Mouse (Mus musculus) CH12.LX (cell line): ENCODE data around the gene Fam98a. TPM values are rescaled to one million over a fixed set of nuclear protein-coding genes. Genes with fewer than 3 reads are reported as not detected.

Experiments
- DNase-seq: peaks from one replicate; pipeline ENCODE4 v3.0.0-alpha.2; 2013; ENCODE audit errors: extremely low read depth
- H3K27ac ChIP-seq: 2 replicates; pipeline ENCODE4 v1.5.1; 2012; ENCODE audit warnings: low read depth, mild to moderate bottlenecking, control low read depth, moderate library complexity; ENCODE audit not compliant: insufficient read depth
- H3K27me3 ChIP-seq: replicated peaks from 2 replicates; pipeline ENCODE3; 2012; ENCODE audit warnings: inconsistent platforms
- H3K36me3 ChIP-seq, 2 experiments: replicated peaks in 1 of 2; 2 replicates each; pipeline versions ENCODE3 to v1.6.1; 2012; ENCODE audit warnings: inconsistent platforms in 1 of 2, low read length in 1 of 2, mild to moderate bottlenecking in 1 of 2, mixed read lengths in 1 of 2, moderate library complexity in 1 of 2; ENCODE audit not compliant: control insufficient read depth in 1 of 2, insufficient read depth in 1 of 2
- H3K4me1 ChIP-seq, 2 experiments: 2 replicates each; pipeline ENCODE4 v1.6.1; 2012; ENCODE audit warnings: inconsistent platforms in 1 of 2, moderate library complexity in 1 of 2; ENCODE audit not compliant: insufficient read depth in 2 of 2, control insufficient read depth in 1 of 2
- H3K4me2 ChIP-seq: 2 replicates; pipeline ENCODE4 v1.6.1; 2012; ENCODE audit warnings: low read depth, mild to moderate bottlenecking, control low read depth; ENCODE audit not compliant: poor library complexity, insufficient read depth, severe bottlenecking
- H3K4me3 ChIP-seq, 3 experiments: fragments of 150-350 bp in 1 of 3; sonication (generic) in 1 of 3; replicated peaks in 1 of 3; 2 replicates each; pipeline versions ENCODE3 to v1.5.1; 2011 to 2012; ENCODE audit warnings: low read depth in 2 of 3, low read length in 2 of 3, mild to moderate bottlenecking in 2 of 3, moderate library complexity in 2 of 3, control low read depth in 1 of 3, improper control_type of control experiment in 1 of 3, inconsistent platforms in 1 of 3, mixed read lengths in 1 of 3; ENCODE audit not compliant: poor library complexity in 1 of 3
- H3K79me2 ChIP-seq: replicated peaks from 2 replicates; pipeline ENCODE4 v1.6.1; 2012; ENCODE audit warnings: mild to moderate bottlenecking, moderate library complexity; ENCODE audit not compliant: control insufficient read depth, poor library complexity, insufficient read depth, severe bottlenecking; ENCODE audit errors: extremely low read depth
- H3K9ac ChIP-seq: 2 replicates; pipeline ENCODE4 v1.6.1; 2012; ENCODE audit warnings: low read depth, mild to moderate bottlenecking, control low read depth, moderate library complexity; ENCODE audit not compliant: insufficient read depth
- H3K9me3 ChIP-seq: replicated peaks from 2 replicates; pipeline ENCODE3; 2012; ENCODE audit warnings: low read length, inconsistent platforms, mixed read lengths
- BHLHE40 ChIP-seq: IDR thresholded peaks from 2 replicates; pipeline ENCODE4 v1.6.1; 2011; ENCODE audit warnings: mild to moderate bottlenecking, low read depth, low read length, improper control_type of control experiment
- CHD2 ChIP-seq: IDR thresholded peaks from 2 replicates; pipeline ENCODE4 v1.6.1; 2011; ENCODE audit warnings: low read length, improper control_type of control experiment
- CTCF ChIP-seq, 2 experiments: IDR thresholded peaks in 1 of 2; conservative IDR thresholded peaks in 1 of 2; 2 replicates each; pipeline ENCODE4 v1.5.1; 2011 to 2012; ENCODE audit warnings: low read depth in 2 of 2, low read length in 2 of 2, improper control_type of control experiment in 1 of 2, inconsistent platforms in 1 of 2, mild to moderate bottlenecking in 1 of 2, moderate library complexity in 1 of 2
- E2F4 ChIP-seq: IDR thresholded peaks from 2 replicates; pipeline ENCODE4 v1.6.1; 2011; ENCODE audit warnings: low read depth, low read length, improper control_type of control experiment; ENCODE audit not compliant: insufficient replicate concordance
- ELF1 ChIP-seq: IDR thresholded peaks from 2 replicates; pipeline ENCODE4 v1.6.1; 2014; ENCODE audit warnings: low read depth, mild to moderate bottlenecking, inconsistent platforms, low read length, improper control_type of control experiment
- EP300 ChIP-seq: IDR thresholded peaks from 2 replicates; pipeline ENCODE4 v1.6.1; 2011; ENCODE audit warnings: low read length, improper control_type of control experiment
- ETS1 ChIP-seq: conservative IDR thresholded peaks from 2 replicates; pipeline ENCODE4 v1.6.1; 2012; ENCODE audit warnings: low read depth, mild to moderate bottlenecking, inconsistent platforms, low read length, improper control_type of control experiment, moderate library complexity
- GABPA ChIP-seq: IDR thresholded peaks from 2 replicates; pipeline ENCODE4 v1.6.1; 2012; ENCODE audit warnings: low read depth, low read length, improper control_type of control experiment, inconsistent platforms; ENCODE audit not compliant: insufficient replicate concordance
- IRF4 ChIP-seq: IDR thresholded peaks from 2 replicates; pipeline ENCODE4 v1.6.1; 2014; ENCODE audit warnings: low read depth, mild to moderate bottlenecking, inconsistent platforms, low read length, improper control_type of control experiment
- JUN ChIP-seq: IDR thresholded peaks from 2 replicates; pipeline ENCODE4 v1.6.1; 2011; ENCODE audit warnings: low read depth, mild to moderate bottlenecking, low read length, improper control_type of control experiment, moderate library complexity; ENCODE audit not compliant: insufficient read depth
- KAT2A ChIP-seq: IDR thresholded peaks from 2 replicates; pipeline ENCODE4 v1.6.1; 2012; ENCODE audit warnings: low read length, improper control_type of control experiment, inconsistent platforms; ENCODE audit not compliant: insufficient replicate concordance
- MAX ChIP-seq: IDR thresholded peaks from 2 replicates; pipeline ENCODE4 v1.6.1; 2011; ENCODE audit warnings: low read length, improper control_type of control experiment
- MAZ ChIP-seq: IDR thresholded peaks from 2 replicates; pipeline ENCODE4 v1.6.1; 2012; ENCODE audit warnings: low read depth, mild to moderate bottlenecking, inconsistent platforms, low read length, improper control_type of control experiment, moderate library complexity
- MXI1 ChIP-seq: IDR thresholded peaks from 2 replicates; pipeline ENCODE4 v1.6.1; 2011; ENCODE audit warnings: mild to moderate bottlenecking, low read depth, low read length, improper control_type of control experiment
- MYC ChIP-seq: IDR thresholded peaks from 2 replicates; pipeline ENCODE4 v1.6.1; 2011; ENCODE audit warnings: low read depth, mild to moderate bottlenecking, improper control_type of control experiment, low read length
- NELFE ChIP-seq: IDR thresholded peaks from 2 replicates; pipeline ENCODE4 v1.6.1; 2011; ENCODE audit warnings: low read depth, low read length, improper control_type of control experiment
- PAX5 ChIP-seq: IDR thresholded peaks from 2 replicates; pipeline ENCODE4 v1.6.1; 2012; ENCODE audit warnings: low read length, inconsistent platforms, mixed read lengths
- POLR2AphosphoS2 ChIP-seq: IDR thresholded peaks from 2 replicates; pipeline ENCODE4 v1.6.1; 2011; ENCODE audit warnings: low read depth, low read length, improper control_type of control experiment
- RCOR1 ChIP-seq: conservative IDR thresholded peaks from 2 replicates; pipeline ENCODE4 v1.6.1; 2012; ENCODE audit warnings: low read depth, mild to moderate bottlenecking, inconsistent platforms, low read length, improper control_type of control experiment
- SIN3A ChIP-seq: IDR thresholded peaks from 2 replicates; pipeline ENCODE4 v1.6.1; 2012; ENCODE audit warnings: low read length, improper control_type of control experiment, inconsistent platforms
- SMC3 ChIP-seq: IDR thresholded peaks from 2 replicates; pipeline ENCODE4 v1.6.1; 2011; ENCODE audit warnings: low read depth, low read length, improper control_type of control experiment
- TBP ChIP-seq: conservative IDR thresholded peaks from 2 replicates; pipeline ENCODE4 v1.6.1; 2011; ENCODE audit warnings: low read depth, low read length, improper control_type of control experiment
- UBTF ChIP-seq: IDR thresholded peaks from 2 replicates; pipeline ENCODE4 v1.6.1; 2012; ENCODE audit warnings: low read depth, mild to moderate bottlenecking, inconsistent platforms, low read length, improper control_type of control experiment, moderate library complexity
- USF2 ChIP-seq: conservative IDR thresholded peaks from 2 replicates; pipeline ENCODE4 v1.6.1; 2011; ENCODE audit warnings: low read depth, low read length, improper control_type of control experiment
- ZC3H11A ChIP-seq: IDR thresholded peaks from 2 replicates; pipeline ENCODE4 v1.6.1; 2012; ENCODE audit warnings: low read depth, mild to moderate bottlenecking, inconsistent platforms, low read length, improper control_type of control experiment
- ZKSCAN1 ChIP-seq: IDR thresholded peaks from 2 replicates; pipeline ENCODE4 v1.6.1; 2012; ENCODE audit warnings: low read depth, inconsistent platforms, low read length, improper control_type of control experiment, borderline replicate concordance
- ZNF384 ChIP-seq: IDR thresholded peaks from 2 replicates; pipeline ENCODE4 v1.6.1; 2012; ENCODE audit warnings: low read depth, low read length, improper control_type of control experiment, inconsistent platforms
- dilution Hi-C: fragments of 300-500 bp; cut with MboI; formaldehyde crosslinking; loops from 2 replicates; pipeline ENCODE4 v1.14.3; 2020; ENCODE audit warnings: low sequenced_read_pairs; ENCODE audit not compliant: extremely low pct_unique_long_range_greater_than_20kb, extremely low pct_ligation_motif_present
- in situ Hi-C: fragments of 300-500 bp; cut with MboI; formaldehyde crosslinking; loops from 3 replicates; pipeline ENCODE4 v1.14.3; 2019; ENCODE audit warnings: low sequenced_read_pairs, low pct_ligation_motif_present, low pct_unique_long_range_greater_than_20kb, mixed read lengths
- polyA plus RNA-seq: library from polyadenylated mRNA; unstranded; fragments of >175 nt; gene quantifications from 2 replicates; pipeline ENCODE4 v1.2.1, GENCODE M21; 2012; ENCODE audit warnings: low read depth; ENCODE audit not compliant: insufficient read length
- total RNA-seq, 2 experiments: library from RNA; depleted of rRNA; stranded (reverse); fragments of 300-350 nt in 1 of 2; fragments of >200 nt in 1 of 2; gene quantifications; 2 replicates each; pipeline ENCODE4 v1.2.3; 2012 to 2014

Gene Fam98a
- total and polyA plus RNA-seq, 3 experiments: 36.0 to 92.0 (median 37.8) TPM

- peaks cover 26 to 38% of the 10 kb centered on the region in 2 experiments for H3K36me3 ChIP-seq
- H3K27me3 ChIP-seq: no peaks in the 10 kb centered on the region
- H3K9ac ChIP-seq: no peak overlapping the region
- dilution Hi-C loops: no loop called here
- H3K27ac ChIP-seq: 0 out of 2 replicates have a peak overlapping the region, but pooled peaks have one; percentile 4
- TF ChIP-seq USF2: no peak
- no peak for TF ChIP-seq ELF1
- no peak for TF ChIP-seq E2F4
- no peak for TF ChIP-seq CTCF (conservative IDR thresholded peaks at IDR 0.05 in 1 of 2, IDR thresholded peaks at IDR 0.05 in 1 of 2; ENCODE audit: low read depth in 2 of 2, low read length in 2 of 2)
- no peak for TF ChIP-seq NELFE
- TF ChIP-seq ETS1: peak; percentile 22; the same call in 1 of the 2 replicates
- 0 out of 2 replicates have a peak, but pooled peaks have one; percentile 21 for TF ChIP-seq RCOR1
- no peak for TF ChIP-seq ZNF384
- no peak for TF ChIP-seq PAX5
- no peak for TF ChIP-seq TBP
- TF ChIP-seq SIN3A: peak; percentile 62
- peak; percentile 35 for TF ChIP-seq BHLHE40
- no peak for TF ChIP-seq ZKSCAN1
- peak; percentile 83 for TF ChIP-seq MAX
- TF ChIP-seq MXI1: peak; percentile 54; the same call in 1 of the 2 replicates
- 0 out of 2 replicates have a peak, but pooled peaks have one; percentile 27 for TF ChIP-seq MYC
- 0 out of 2 replicates have a peak, but pooled peaks have one; percentile 15 for TF ChIP-seq EP300
- no peak for TF ChIP-seq ZC3H11A
- no peak for TF ChIP-seq JUN
- no peak for TF ChIP-seq UBTF
- no peak for TF ChIP-seq CHD2
- no peak for TF ChIP-seq IRF4
- TF ChIP-seq GABPA: no peak
- peak; percentile 7; the same call in 1 of the 2 replicates for TF ChIP-seq SMC3
- no peak for TF ChIP-seq KAT2A
- 0 out of 2 replicates have a peak, but pooled peaks have one; percentile 36 for TF ChIP-seq MAZ
- TF ChIP-seq POLR2AphosphoS2: no peak
- TF ChIP-seq, all 38 proteins: peak for 10
- DNase-seq: no peak
- Histone ChIP-seq H3K79me2 (no peaks in the 10 kb centered on the region), H3K4me1 (peaks cover 6 to 44% of the 10 kb centered on the region in 2 experiments), H3K9me3 (no peaks in the 10 kb centered on the region), H3K4me2 (no peak overlapping the region), H3K4me3 (no peak overlapping the region)
- in situ Hi-C loops: loop anchor here (25.0 kb wide), 1 partner anchor 398 kb away; no protein-coding TSS in a partner anchor
These were observed 16.1 kb downstream of the Fam98a start for GRCm38 (mm10) chr17:75535612-75536011.
